Comparison of ENCODE assay signal across 9 mouse cellular contexts in genomic region chr2:121308997-121309416, GRCm38 (mm10). TPM values are rescaled to one million over a fixed set of nuclear protein-coding genes. Genes with fewer than 3 reads are reported as not detected.
DNase-seq lines count a peak whose midpoint lies in the region.
"Had no signal": no experiment of that assay in that cellular context is flagged by ENCODE, and none has a peak within 500 bp of the region (broad histone marks: within the 10 kb centered on the region; RNA-seq: fewer than 3 reads in every experiment).

No protein-coding gene starts in this region.

- DNase-seq in gastrocnemius, postnatal 25 days, result peak; percentile 42
- DNase-seq in gastrocnemius, postnatal 4 days (ENCODE audit: low spot score in 2 of 2), result no peak
- peak; percentile 11 for DNase-seq in forelimb bud, embryonic 11.5 days (ENCODE audit: low read depth, low spot score)
- DNase-seq in kidney, adult 9 months, result peak; percentile 19
- DNase-seq in lung, postnatal 10 days, result peak; percentile 66
- DNase-seq in yolk sac, embryonic 10.5 days (ENCODE audit: low spot score), result no peak
- no peak for DNase-seq in cerebellum, postnatal 25 days
- DNase-seq in layer of hippocampus, adult 8-10 months (ENCODE audit: low spot score in 2 of 2), result no peak

RNA-seq across cellular contexts. Expression of gene Map1a, which starts 19.6 kb away (rescaled TPM):
- 1 to 10 TPM; 7.0 to 7.8 TPM for total RNA-seq in gastrocnemius, postnatal 25 days (2021)
- total RNA-seq in gastrocnemius, postnatal 4 days (2021), result 10 to 100 TPM; 17.5 to 17.7 TPM
- 100 to 1,000 TPM; 585 to 644 (median 617) TPM for total RNA-seq in layer of hippocampus, adult 8-10 months (2022)

RNA-seq across cellular contexts. Expression of gene Trp53bp1, which starts 37.8 kb away (rescaled TPM):
- total RNA-seq in gastrocnemius, postnatal 25 days (2021), result 10 to 100 TPM; 13.5 to 16.4 TPM
- 10 to 100 TPM; 46.4 to 58.2 TPM for total RNA-seq in gastrocnemius, postnatal 4 days (2021)
- 100 to 1,000 TPM; 144 to 183 (median 161) TPM for total RNA-seq in layer of hippocampus, adult 8-10 months (2022)

RNA-seq across cellular contexts. Expression of gene Ppip5k1, which starts 46.2 kb away (rescaled TPM):
- 10 to 100 TPM; 65.1 to 69.9 TPM for total RNA-seq in gastrocnemius, postnatal 25 days (2021)
- 10 to 100 TPM; 16.8 to 18.5 TPM for total RNA-seq in gastrocnemius, postnatal 4 days (2021)
- total RNA-seq in layer of hippocampus, adult 8-10 months (2022), result 100 to 1,000 TPM; 100 to 132 (median 118) TPM

RNA-seq across cellular contexts. Expression of gene Ckmt1, which starts 48.5 kb away (rescaled TPM):
- total RNA-seq in gastrocnemius, postnatal 25 days (2021), result not detected
- total RNA-seq in gastrocnemius, postnatal 4 days (2021), result under 1 TPM in 1 of 2 experiments, not detected in 1; 0.80 TPM
- 100 to 1,000 TPM; 386 to 462 (median 428) TPM for total RNA-seq in layer of hippocampus, adult 8-10 months (2022)
- total RNA-seq: MEL had no signal

Comparison
In these comparisons a context has a peak if more than half of its experiments do, and no peak if none do; other contexts are left out.
1. DNase-seq: peak in gastrocnemius, postnatal 25 days (single experiment), forelimb bud, embryonic 11.5 days (single experiment), kidney, adult 9 months (single experiment) and lung, postnatal 10 days (single experiment); none in gastrocnemius, postnatal 4 days (0 of 2), yolk sac, embryonic 10.5 days (single experiment), cerebellum, postnatal 25 days (0 of 2) and layer of hippocampus, adult 8-10 months (0 of 2).
2. RNA of gene Map1a, which starts 19.6 kb away (total RNA-seq): 585 to 644 TPM in layer of hippocampus, adult 8-10 months; 17.5 to 17.7 TPM in gastrocnemius, postnatal 4 days and 7.0 to 7.8 TPM in gastrocnemius, postnatal 25 days; every median in the first group is over 10 times any median in the second.